Mouse (Mus musculus) kidney, adult 9 months (tissue): ENCODE data around the gene Wdr44.
"Not testable (repeated sequence)": the region's sequence is repeated elsewhere in the genome, so short reads cannot be mapped to it uniquely, and the experiment has no call there.

ENCODE experiments used
- DNase-seq: peaks from one replicate; pipeline ENCODE4 v3.0.0; 2022

Gene Wdr44

DNA sequence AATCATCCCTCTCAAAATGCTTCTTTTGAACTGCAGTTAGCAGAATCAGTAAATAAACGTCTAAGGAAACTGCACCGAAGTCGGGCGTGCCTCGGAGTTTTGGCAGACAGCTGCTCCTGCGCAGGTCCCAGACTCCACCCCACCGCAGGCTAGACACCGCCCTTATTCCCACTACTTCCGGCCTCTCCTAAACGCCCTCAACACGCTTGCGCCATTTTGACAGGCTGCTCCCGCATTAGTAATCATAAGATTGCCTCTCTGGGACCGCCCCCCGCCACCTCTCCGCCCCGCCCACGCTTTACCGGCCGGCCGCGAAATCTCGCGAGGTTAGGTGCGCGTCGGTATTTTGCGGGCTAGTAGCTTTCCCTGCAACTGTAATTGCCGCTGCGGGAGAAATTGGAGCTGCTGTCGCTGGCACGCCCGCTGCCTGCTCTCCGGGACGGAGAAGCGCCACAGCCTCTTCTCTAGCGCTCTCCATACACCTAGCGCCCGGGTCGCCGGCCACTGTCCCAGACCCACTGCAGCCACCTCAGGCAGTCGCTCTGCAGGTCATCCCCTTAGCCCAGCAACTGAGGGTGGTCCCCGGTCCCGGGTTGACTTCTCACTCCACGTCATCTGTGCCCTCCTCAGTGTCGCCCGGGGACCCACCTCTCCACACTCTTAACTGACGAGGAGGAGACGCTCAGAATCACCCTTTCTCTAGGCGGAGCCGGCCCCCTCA, at the start of gene Wdr44:
Wdr44 (plus strand) TSS at position 330 of the 721 bp plus-strand sequence.
- DNase-seq, result peak; percentile 96

DNA sequence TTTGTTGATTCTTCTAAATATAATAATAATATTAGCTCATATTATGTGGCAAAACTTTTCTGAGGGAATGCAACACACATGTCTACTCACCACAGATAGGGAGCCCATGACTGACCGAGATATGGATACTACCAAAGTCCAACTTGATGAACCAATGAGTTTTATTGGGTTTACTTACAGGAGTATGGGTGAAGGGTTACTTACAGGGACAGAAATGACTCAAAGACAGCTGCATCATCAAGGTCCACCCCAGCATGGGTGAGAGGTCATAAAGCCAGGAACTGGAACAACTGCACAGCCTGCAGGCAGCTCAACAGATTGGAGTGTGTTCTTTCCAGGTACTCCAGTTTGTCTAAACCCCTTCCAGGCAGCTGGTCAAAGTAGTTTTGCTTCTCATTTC, 44.5 kb upstream of the Wdr44 start:
- no peak for DNase-seq

DNA sequence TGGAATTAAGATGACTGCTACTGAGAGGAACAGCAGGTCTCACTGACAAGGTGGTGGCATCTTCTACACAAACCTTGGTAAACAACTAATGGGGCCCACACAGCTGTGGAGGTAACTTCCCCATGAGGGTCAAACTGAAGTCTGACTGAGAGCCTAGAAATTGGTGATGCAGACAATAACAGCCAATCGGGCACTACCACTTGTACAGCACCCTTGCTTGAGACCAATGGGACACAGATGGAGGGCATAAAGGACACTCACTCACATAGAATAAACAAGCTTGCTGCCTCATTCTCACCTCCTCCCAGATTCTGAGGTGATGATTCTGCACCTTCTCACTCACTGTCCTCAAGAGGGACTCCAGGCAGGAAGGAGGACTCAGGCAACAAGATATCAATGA, 30.6 kb upstream of the Wdr44 start:
- DNase-seq, result no peak

DNA sequence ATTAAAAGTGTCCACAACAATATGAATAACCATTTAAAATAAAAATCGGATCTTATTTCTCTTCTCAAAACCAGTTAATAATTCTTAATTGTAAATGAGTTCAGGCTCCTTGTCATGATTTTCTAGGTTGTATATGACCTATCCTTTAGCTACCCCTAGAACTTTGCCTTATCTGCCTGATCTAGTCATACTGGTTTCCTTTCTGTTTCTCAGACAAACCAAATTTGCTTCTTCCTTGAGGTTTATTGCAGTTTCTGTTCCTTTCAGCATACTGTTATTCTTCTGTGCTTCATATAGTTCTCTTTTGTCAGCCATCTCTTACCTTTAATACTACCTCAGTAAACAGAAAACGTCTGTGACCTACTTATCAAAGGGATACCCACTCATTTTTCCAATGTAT, 19.7 kb upstream of the Wdr44 start:
- no peak for DNase-seq

DNA sequence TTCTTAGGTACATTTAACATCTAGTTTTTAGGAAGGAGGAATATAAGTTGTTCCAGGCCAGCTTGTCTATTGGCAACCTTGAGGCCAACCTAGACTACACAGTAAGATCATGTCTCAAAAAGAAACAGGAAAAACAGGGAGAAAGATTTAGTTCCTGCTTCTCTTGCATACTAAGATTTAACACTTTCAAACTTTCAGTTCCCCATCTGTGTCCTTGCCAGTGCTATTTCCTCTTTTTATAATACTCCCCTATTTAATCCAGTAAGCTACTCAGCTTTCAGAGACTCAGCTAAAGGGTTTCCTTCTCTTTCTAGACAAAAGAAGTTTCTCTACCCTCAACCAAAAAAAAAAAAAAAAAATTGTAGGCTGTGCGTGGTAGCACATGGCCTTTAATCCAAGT, 17.4 kb upstream of the Wdr44 start:
- DNase-seq, result no peak

DNA sequence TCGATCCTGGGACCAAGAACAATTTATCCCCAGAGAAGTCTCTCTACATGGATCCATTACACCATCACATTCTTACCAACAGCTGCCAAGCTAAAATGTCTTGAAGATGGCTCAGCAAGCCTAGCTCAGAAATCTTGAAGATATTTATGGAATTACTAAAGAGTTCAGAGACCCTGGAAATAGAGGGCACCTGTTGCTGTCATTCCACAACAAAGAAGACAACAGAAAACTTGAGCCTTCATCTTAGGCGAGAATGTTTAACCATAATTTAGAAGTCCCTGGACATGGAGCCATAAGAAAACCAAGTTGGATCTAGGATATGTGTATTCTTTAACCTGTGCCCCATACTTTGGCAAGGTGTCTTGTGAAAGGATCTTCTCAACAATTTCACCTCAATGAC, 16.3 kb upstream of the Wdr44 start:
- DNase-seq, result no peak

DNA sequence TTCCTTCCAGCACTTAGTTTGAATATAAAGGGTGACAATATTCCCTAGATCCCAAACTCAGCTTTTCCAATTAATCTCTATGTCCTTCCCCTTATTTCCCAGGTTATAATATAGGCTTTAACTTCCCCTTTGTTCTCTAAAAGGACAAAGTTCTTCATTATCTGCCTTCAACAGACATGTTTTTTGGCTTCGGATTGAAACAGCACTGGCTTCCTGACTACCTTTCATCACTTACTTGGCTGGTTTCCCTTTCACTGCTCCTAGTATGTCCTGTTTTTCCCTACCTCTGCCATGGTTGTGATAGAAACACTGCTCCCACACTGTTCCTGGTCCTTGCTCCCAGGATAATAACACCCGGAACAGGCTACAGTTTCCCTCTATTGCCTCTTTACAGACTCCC, 15.3 kb upstream of the Wdr44 start:
- no peak for DNase-seq

DNA sequence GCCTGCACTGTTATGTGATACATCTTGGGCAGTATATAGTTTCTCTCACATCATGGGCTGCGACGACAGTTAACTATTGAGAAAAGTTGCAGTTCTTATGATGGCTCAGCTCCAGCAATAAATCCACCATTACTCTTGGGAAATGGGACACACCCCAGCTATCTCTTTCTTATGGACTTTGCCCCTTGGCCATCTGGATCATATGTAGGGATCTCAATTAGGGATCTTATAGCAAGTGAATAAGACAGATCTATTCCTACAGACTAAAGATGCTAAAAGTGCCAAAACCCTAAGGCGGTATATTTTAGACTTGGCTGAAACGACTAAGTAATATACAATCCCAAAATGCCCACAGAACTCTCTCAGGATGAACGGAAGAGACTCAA, 522 bp upstream of the Wdr44 start:
- DNase-seq, result no peak

DNA sequence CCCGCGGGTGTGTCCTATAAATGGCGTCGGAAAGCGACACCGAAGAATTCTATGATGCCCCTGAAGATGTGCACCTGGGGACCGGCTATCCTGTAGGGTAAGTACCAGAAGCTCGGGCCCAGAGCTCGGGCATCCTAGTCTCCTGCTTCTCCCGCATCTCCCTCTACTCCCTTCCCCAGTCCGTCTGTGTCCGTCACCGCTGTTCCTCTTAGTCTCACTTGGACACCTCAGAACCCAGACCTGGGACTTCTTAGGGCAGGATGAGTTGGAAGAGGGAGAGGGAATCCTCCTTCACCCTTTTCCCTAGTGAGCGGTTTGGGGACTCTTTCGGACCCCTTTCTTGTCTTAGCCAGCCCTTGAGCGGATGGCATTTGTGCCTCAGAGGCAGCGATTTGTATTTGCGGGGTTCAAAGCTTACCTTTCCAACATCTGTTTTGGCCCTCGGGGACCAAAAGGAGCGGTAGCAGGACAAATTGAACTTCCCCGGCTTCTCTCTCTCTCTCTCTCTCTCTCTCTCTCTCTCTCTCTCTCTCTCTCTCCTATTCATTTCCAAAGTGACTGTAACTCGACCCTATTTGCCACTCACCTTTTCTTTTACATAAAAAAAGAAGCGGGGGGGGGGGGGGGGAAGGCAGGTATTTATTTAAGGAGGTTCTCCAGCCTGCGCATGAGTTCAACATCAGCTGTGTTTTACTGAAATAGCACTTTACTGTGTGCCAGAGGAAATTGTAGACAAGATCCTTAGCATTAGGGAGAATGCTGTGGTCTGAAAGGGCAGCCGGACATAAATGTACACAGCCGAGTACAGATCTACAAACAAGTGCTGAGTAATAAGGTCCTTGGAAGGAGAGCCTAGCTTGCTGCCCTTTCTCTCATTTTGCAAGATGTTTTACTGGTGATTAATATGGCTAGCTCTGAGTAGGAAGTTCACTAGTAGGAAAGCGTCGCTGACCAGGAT, 871 bp downstream of the Wdr44 start:
- no peak for DNase-seq

DNA sequence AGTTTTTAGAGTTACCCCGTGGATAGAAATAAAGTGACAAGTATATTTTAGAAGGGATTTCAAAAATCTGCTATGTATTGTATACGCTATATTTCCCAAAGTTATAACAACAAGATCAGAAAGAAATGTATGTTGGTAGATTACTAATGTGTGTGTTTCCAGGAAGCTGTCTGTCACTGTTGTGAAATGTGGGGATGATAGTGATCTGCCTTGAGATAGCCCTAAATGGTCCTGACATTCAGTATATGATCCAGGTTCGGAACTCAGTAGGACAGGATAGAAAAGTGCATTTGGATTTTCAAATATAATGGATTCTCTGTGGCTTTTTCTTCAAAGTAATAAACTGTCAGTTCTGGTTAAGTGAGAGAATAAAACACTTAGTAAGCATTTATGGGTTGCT, 1.7 kb downstream of the Wdr44 start:
- DNase-seq, result no peak

DNA sequence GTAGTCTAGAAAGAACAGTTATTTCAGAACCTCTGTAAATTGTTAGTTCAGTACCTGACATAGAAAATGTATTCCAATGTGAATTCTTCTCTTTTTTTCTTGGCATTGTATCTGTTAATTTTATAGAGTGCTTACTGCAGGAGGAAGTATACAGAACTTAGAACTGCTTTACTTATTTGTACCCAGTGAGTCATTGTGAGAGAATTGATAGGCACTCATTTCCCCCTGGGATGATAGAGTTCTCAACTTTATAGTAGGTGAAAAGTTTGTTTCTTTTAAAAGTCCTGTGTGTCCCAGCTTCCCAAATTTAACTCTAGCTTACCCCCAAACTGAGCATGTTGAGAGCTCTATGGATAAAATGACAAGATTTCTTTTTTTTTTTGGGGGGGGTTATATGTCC, 2.3 kb downstream of the Wdr44 start:
- DNase-seq, result no peak

DNA sequence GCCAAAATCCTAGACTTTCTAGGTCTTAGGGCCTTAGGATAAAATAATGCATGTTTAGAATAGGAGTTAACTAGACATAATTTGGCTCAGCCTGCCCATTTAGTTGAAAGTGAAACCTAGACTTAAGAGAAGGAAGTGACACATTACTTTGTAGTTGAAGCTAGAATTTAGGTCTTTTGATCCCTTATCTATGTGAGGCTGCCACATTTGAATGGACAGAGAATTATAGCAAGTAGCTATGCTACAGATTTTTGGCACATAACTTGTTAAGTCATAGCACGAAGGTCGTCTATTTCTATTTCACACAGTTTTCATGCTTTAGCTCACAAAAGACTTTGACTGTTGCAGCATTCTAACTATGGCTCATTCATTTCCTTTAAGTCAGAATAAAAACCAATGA, 4.5 kb downstream of the Wdr44 start:
- DNase-seq, result no peak

DNA sequence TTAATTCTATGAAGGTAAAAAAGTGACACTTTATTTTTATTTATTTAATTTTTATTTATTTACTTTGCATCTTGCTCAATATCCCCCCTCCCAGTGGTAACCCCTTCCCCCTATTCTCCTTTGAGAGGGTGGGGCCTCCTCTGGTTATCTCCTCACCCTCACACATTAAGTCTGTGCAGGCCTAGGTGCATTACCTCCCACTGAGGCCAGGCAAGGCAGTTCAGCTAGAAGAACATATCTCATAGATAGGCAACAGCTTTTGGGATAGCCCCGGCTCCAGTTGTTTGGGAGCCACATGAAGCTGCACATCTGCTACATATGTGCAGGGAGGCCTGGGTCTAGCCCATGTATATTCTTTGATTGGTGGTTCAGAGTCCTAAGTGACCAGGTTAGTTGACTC, 6.2 kb downstream of the Wdr44 start:
- no peak for DNase-seq

DNA sequence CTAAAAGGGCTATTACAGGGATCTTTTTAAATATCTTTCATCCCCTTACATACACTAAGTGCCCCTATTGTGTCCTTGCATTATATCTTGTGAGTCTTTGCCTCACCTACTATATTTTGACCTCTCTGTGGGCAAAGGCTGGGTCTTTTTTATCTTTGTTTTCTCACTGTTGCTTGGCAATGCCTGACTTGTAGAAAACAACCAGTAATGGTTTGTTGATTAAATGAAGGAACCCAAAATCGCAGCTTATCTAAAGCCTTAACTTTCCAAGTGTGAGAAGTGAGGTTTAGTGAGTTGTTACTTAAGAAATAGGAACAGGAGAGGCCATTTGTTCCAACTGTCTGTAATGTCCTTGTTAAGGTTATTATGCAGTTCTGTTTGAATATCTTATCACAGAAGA, 24.4 kb downstream of the Wdr44 start:
- DNase-seq, result no peak

DNA sequence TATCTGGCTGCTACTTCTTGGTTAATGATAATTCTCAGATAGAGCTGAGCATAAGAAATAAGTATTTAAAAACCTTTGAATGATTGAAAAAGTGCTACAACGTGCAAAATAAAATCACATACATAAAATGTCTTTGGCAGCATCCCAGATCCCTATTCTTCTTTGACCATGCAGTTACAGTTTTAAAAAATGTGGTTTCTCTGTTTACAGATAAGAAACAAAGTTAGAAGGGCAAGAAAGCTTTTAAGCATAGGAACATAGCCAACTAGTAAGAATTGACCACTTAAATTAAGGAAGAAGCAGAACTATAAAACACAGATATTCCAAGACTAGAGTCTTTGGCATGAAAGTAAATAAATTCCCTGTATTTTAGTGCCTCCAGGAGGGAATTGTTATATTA, 34.6 kb downstream of the Wdr44 start:
- no peak for DNase-seq

DNA sequence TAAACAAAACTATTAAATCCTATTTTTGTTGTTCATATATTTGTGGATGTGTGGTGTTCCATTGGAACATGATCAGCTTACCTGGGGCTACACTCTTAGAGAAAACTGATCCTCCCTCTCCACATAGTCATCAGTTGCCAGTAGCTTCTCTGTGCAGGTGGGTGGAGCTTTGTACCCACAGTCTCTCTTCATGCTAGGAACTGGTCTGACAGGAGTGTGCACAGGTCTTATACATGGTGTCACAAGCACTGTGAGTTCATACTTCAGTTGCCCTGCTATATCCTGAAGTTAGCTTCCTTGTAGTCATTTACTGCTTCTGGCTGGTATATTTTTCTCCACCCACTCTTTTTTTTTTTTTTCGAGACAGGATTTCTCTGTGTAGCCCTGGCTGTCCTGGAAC, 61.8 kb downstream of the Wdr44 start:
- DNase-seq, result no peak

DNA sequence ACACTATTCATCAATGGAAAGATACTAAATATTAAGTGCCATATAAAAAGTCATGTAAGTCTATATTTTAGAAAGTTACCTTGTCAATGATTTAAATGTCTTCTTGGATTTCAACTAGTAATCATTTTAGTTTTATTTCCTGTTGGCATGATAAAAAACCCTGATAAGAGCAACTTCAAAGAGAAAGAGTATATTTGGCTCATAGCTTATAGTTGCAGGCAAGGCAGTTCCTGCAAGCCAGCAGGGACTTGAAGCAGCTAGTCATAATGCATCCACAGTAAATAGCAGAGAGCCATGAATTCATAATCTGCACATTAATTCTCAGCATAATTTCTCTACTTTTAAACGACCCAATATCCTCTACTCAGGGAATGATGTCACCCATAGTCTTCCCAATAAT, 75.0 kb downstream of the Wdr44 start:
- DNase-seq, result no peak

DNA sequence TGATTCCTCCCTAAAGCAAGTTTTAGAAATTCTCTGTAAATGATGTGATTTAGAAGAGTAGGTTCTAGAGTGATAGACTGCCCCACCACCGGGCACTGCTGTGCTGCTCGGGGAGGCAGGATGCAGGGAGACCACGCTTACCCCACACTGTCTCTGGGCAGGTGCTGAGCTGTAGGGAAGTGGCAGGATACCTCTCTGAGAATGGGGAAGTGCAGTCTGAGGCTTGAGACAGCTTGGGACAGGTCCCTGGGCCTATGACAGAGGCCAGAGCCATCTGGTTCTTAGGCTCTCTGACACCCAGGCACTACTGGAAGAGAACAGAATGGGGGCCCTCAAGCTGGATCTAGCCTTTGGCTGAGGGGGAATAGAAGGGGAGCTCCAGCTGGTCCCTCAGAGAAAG, 114.3 kb downstream of the Wdr44 start:
- no peak for DNase-seq

DNA sequence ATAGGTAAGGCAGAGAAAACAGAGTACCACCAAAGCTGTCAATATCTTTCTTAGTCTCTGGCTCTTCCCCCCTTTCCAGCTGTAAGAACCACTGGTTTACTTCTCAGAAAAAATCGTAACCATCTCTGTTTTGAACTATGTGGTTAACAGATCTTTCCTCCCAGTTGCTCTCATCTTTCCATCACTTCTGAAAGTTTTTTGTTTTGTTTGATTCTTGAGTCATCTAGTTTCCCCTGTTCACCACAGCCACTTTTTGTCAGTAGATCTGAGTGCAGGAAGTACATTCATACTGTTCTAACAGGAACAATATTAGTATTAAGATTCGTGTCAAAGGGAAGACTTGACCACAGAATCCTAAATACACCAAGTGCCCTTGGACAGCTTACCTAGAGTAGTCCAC, 117.5 kb downstream of the Wdr44 start:
- no peak for DNase-seq

DNA sequence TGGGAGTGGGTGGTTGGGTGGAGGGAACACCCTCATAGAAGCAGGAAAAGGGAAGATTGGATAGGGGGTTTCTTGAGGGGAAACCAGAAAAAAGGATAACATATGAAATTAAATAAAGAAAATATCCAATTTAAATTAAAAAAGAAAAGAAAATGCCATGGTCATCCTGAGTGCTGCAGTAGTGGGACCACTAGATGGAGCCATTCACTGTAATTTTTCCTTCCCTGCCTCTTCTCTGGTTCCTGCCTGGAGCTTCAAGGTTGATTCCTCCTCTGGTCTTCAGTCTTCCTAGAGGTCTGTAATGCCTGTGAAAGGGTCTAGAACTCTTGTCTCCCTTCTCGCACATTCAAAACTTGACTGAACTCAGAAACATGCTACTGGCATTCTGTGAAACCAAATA, 120.4 kb downstream of the Wdr44 start:
- peak; percentile 21 for DNase-seq

DNA sequence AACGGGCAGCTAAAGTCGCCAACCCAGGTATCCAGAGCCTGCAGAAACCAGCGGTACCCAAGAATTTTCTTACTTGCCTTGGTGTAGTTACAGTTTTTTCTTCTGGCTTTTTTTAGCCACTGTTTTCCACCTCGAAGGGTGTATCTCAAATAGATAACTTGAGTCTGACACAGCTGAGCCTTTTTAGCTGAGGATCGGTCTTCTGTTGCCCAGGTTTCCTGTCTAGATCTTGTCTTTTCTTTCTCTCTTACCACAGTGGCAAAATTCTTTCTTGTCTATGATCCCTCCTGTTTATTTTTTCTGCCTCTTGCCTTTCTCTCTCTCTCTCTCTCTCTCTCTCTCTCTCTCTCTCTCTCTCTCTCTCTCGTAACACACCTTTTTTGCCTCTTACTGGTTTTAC, 130.0 kb downstream of the Wdr44 start:
- DNase-seq, result not testable (repeated sequence)

DNA sequence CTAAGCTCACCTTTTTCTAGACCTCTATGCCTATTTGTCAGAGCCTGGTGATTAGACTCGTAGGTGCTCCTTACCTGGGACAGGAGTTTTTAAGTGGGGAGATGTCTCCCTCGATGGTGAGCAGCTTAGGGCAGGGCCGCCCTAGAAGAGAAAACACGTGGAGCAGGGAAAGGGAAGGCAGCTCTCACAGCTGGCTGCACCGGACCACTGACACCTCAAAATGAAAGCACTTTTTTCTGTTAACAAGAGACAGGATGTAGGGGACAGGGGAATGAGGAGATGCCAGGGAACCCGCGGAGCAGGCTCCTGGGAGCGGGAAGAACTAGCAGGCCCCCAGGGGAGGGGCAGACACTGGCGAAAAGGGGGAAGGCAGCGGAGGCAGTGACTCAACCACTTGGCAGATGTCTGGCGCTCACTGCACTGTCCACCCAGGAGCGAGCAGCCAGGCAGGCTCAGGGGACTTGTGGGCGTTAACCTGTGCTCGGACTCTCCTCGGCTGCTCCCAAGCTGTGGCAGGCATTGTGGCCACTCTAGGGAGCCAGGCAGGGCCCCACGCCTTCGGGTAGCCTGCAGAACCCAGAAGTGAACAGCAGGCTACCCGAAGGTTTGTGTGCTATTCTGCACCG, 130.7 kb downstream of the Wdr44 start:
- peak; percentile 16 for DNase-seq

DNA sequence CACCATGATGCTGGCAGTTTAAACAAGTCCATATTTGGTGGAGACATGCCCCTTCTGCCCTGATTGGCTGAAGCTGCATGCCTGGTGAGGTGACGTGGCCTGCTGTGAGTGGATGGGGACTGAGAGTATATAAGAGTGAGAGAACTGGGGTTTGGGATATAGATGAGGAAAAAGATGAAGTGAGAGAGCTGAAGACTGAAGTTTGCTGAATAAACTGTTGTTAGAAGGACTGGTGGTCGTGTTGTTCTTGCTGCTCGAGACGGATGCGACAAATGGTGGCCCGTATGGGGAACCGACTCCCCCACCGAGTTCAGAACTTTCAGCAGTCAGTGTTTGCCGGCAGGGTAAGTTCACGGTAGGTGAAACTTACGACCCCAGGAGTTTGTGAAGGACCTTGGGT, 140.9 kb downstream of the Wdr44 start:
- DNase-seq, result not testable (repeated sequence)

DNA sequence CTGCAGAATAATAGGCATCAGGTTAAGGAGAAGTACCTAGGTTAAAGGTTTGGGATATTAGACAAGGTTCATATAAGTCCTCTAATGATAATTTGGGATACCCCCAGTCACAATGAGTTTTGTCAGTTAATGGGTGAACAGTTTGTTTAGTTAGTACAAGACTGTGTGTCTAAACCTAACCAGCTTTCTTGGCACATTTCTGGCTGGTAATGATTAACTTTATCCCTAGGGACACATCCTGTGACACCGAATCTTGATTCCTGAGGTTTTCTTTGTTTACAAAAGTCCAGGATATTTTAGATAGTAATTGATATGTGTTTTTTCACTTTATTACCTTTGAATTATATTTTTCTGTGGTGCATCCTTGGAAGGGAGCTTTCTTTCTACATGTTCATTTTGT, 148.1 kb downstream of the Wdr44 start:
- DNase-seq, result peak; percentile 65
